Mouse (Mus musculus) liver, embryonic 15.5 days (tissue): ENCODE data around the gene Flt4. TPM values are rescaled to one million over a fixed set of nuclear protein-coding genes. Genes with fewer than 3 reads are reported as not detected.

Experiments used
- ATAC-seq: fragments of 200-750 bp; cut with Nextera tagmentation; 2 replicates; pipeline ENCODE4 v1.8.0; 2017; ENCODE audit warnings: moderate number of reproducible peaks, mild to moderate bottlenecking, moderate library complexity; ENCODE audit not compliant: insufficient read depth
- H3K27ac ChIP-seq: fragments of 300-500 bp; sonication (generic); replicated peaks from 2 replicates; pipeline ENCODE4 v1.5.1; 2015; ENCODE audit warnings: mild to moderate bottlenecking, inconsistent platforms
- H3K27me3 ChIP-seq: fragments of 300-500 bp; sonication (generic); 2 replicates; pipeline ENCODE4 v1.6.1; 2015; ENCODE audit warnings: mild to moderate bottlenecking, inconsistent platforms
- H3K36me3 ChIP-seq: fragments of 300-500 bp; sonication (generic); replicated peaks from 2 replicates; pipeline ENCODE4 v1.6.1; 2015; ENCODE audit warnings: moderate library complexity, mild to moderate bottlenecking, inconsistent platforms
- H3K4me1 ChIP-seq: fragments of 300-500 bp; sonication (generic); replicated peaks from 2 replicates; pipeline ENCODE4 v1.6.1; 2015; ENCODE audit warnings: inconsistent platforms
- H3K4me2 ChIP-seq: fragments of 300-500 bp; sonication (generic); 2 replicates; pipeline ENCODE4 v1.6.1; 2015; ENCODE audit warnings: moderate library complexity, mild to moderate bottlenecking, inconsistent platforms
- H3K4me3 ChIP-seq: fragments of 300-500 bp; sonication (generic); replicated peaks from 2 replicates; pipeline ENCODE4 v1.5.1; 2015; ENCODE audit warnings: mild to moderate bottlenecking, inconsistent platforms
- H3K9ac ChIP-seq: fragments of 300-500 bp; sonication (generic); 2 replicates; pipeline ENCODE4 v1.6.1; 2015; ENCODE audit warnings: moderate library complexity, mild to moderate bottlenecking, inconsistent platforms
- H3K9me3 ChIP-seq: fragments of 300-500 bp; sonication (generic); replicated peaks from 2 replicates; pipeline ENCODE4 v1.6.1; 2016; ENCODE audit warnings: inconsistent platforms
- WGBS: fragments of 180-500 bp; shearing (Covaris S2); methylation state at CpG from one replicate; pipeline ENCODE4 v1.1.7; 2015; ENCODE audit warnings: mixed read lengths; ENCODE audit not compliant: insufficient replicate concordance; 5-methylcytosine and 5-hydroxymethylcytosine counted together
- polyA plus RNA-seq: library from polyadenylated mRNA; unstranded; fragments of >200 nt; fragmentation: Nextera tagmentation; extraction: Ambion mirVana; gene quantifications from 2 replicates; pipeline ENCODE4 v1.2.1, GENCODE M21; 2015

The Flt4 gene
- polyA plus RNA-seq, 1 experiment from 2014 or later = 2.9 TPM

- Histone ChIP-seq H3K4me1 (peaks cover 12% of the 10 kb centered on the region; the same call in 1 of the 2 replicates), H3K27me3 (no peaks in the 10 kb centered on the region), H3K9ac (no peak overlapping the region), H3K9me3 (no peaks in the 10 kb centered on the region), H3K4me2 (no peak overlapping the region), H3K27ac (no peak overlapping the region), H3K4me3 (no peak overlapping the region), H3K36me3 (no peaks in the 10 kb centered on the region)
- no peak for ATAC-seq
- 54% methylated on average over 7 of the region's 7 CpGs for WGBS
Measured at GRCm38 (mm10) chr11:49659470-49659799, 50.4 kb downstream of the Flt4 start.

- H3K9ac ChIP-seq = no peak overlapping the region
- H3K9me3 ChIP-seq = no peaks in the 10 kb centered on the region
- no peak overlapping the region for H3K4me3 ChIP-seq
- ATAC-seq = no peak
- no peak overlapping the region for H3K27ac ChIP-seq
- peaks cover 19% of the 10 kb centered on the region; the same call in 1 of the 2 replicates for H3K4me1 ChIP-seq
- H3K4me2 ChIP-seq = no peak overlapping the region
- no peaks in the 10 kb centered on the region for H3K36me3 ChIP-seq
- 42% methylated on average over 15 of the region's 15 CpGs for WGBS
- no peaks in the 10 kb centered on the region for H3K27me3 ChIP-seq
Measured at GRCm38 (mm10) chr11:49662292-49662780, 53.3 kb downstream of the Flt4 start.

GRCm38 (mm10) chr11:49663310-49663709 is 54.2 kb downstream of the Flt4 start, which contains the start of gene Scgb3a1:
TSS of gene Scgb3a1 (plus strand) at chr11:49663610.
- Histone ChIP-seq H3K4me2 (no peak within 1 kb of the TSS), H3K9me3 (no peaks in the 10 kb centered on the region), H3K36me3 (0 out of 2 replicates have a peak, but pooled peaks cover under 1% of the 10 kb centered on the region), H3K4me3 (no peak within 1 kb of the TSS), H3K4me1 (peaks cover 16% of the 10 kb centered on the region; the same call in 1 of the 2 replicates), H3K9ac (no peak within 1 kb of the TSS), H3K27ac (no peak within 1 kb of the TSS), H3K27me3 (no peaks in the 10 kb centered on the region)
- WGBS = 58% methylated on average over 5 of the region's 5 CpGs
- no peak for ATAC-seq

- Histone ChIP-seq H3K4me2 (no peak overlapping the region), H3K27me3 (no peaks in the 10 kb centered on the region), H3K4me3 (no peak overlapping the region), H3K9me3 (no peaks in the 10 kb centered on the region), H3K4me1 (peaks cover 8% of the 10 kb centered on the region; the same call in 1 of the 2 replicates), H3K27ac (no peak overlapping the region), H3K9ac (no peak overlapping the region), H3K36me3 (peaks cover 12% of the 10 kb centered on the region; the same call in 1 of the 2 replicates)
- WGBS = 56% methylated on average over 12 of the region's 12 CpGs
- no peak for ATAC-seq
Measured at GRCm38 (mm10) chr11:49664262-49665140, 55.4 kb downstream of the Flt4 start.

- no peak for ATAC-seq
- H3K9me3 ChIP-seq = no peaks in the 10 kb centered on the region
- no peak overlapping the region for H3K27ac ChIP-seq
- 43% methylated on average over 4 of the region's 4 CpGs for WGBS
- no peak overlapping the region for H3K9ac ChIP-seq
- H3K27me3 ChIP-seq = no peaks in the 10 kb centered on the region
- H3K36me3 ChIP-seq = peaks cover 21% of the 10 kb centered on the region
- H3K4me2 ChIP-seq = no peak overlapping the region
- H3K4me3 ChIP-seq = no peak overlapping the region
- H3K4me1 ChIP-seq = peaks cover 7% of the 10 kb centered on the region; the same call in 1 of the 2 replicates
Measured at GRCm38 (mm10) chr11:49665462-49665861, 56.4 kb downstream of the Flt4 start.

- ATAC-seq = no peak
- Histone ChIP-seq H3K36me3 (peaks cover 82% of the 10 kb centered on the region), H3K4me2 (no peak overlapping the region), H3K4me3 (no peak overlapping the region), H3K27me3 (no peaks in the 10 kb centered on the region), H3K27ac (no peak overlapping the region), H3K9me3 (no peaks in the 10 kb centered on the region), H3K4me1 (no peaks in the 10 kb centered on the region), H3K9ac (no peak overlapping the region)
- WGBS = 87% methylated on average over 3 of the region's 3 CpGs
Measured at GRCm38 (mm10) chr11:49673433-49673832, 64.4 kb downstream of the Flt4 start.

GRCm38 (mm10) chr11:49684237-49684973 is 75.3 kb downstream of the Flt4 start:
- ATAC-seq = no peak
- H3K27ac ChIP-seq = no peak overlapping the region
- no peak overlapping the region for H3K4me3 ChIP-seq
- 92% methylated on average over 12 of the region's 12 CpGs for WGBS
- no peaks in the 10 kb centered on the region for H3K27me3 ChIP-seq
- peaks cover 90% of the 10 kb centered on the region for H3K36me3 ChIP-seq
- H3K9me3 ChIP-seq = no peaks in the 10 kb centered on the region
- no peak overlapping the region for H3K4me2 ChIP-seq
- H3K4me1 ChIP-seq = no peaks in the 10 kb centered on the region
- no peak overlapping the region for H3K9ac ChIP-seq

- Histone ChIP-seq H3K36me3 (peaks cover 70% of the 10 kb centered on the region), H3K4me2 (no peak overlapping the region), H3K4me3 (no peak overlapping the region), H3K9ac (no peak overlapping the region), H3K4me1 (peaks cover 7% of the 10 kb centered on the region; the same call in 1 of the 2 replicates), H3K9me3 (no peaks in the 10 kb centered on the region), H3K27ac (no peak overlapping the region), H3K27me3 (no peaks in the 10 kb centered on the region)
- WGBS = 91% methylated on average over 3 of the region's 3 CpGs
- ATAC-seq = no peak
Measured at GRCm38 (mm10) chr11:49695013-49695412, 86.0 kb downstream of the Flt4 start.

- ATAC-seq = no peak
- no peaks in the 10 kb centered on the region for H3K27me3 ChIP-seq
- H3K4me3 ChIP-seq = no peak overlapping the region
- H3K36me3 ChIP-seq = peaks cover 68% of the 10 kb centered on the region
- no peak overlapping the region for H3K4me2 ChIP-seq
- WGBS = 87% methylated on average over 2 of the region's 2 CpGs
- H3K4me1 ChIP-seq = peaks cover 4% of the 10 kb centered on the region; the same call in 1 of the 2 replicates
- no peak overlapping the region for H3K27ac ChIP-seq
- H3K9me3 ChIP-seq = no peaks in the 10 kb centered on the region
- no peak overlapping the region for H3K9ac ChIP-seq
Measured at GRCm38 (mm10) chr11:49695695-49696094, 86.6 kb downstream of the Flt4 start.

GRCm38 (mm10) chr11:49696472-49696871 is 87.4 kb downstream of the Flt4 start:
- Histone ChIP-seq H3K27ac (no peak overlapping the region), H3K9ac (no peak overlapping the region), H3K4me3 (no peak overlapping the region), H3K4me2 (no peak overlapping the region), H3K27me3 (no peaks in the 10 kb centered on the region), H3K4me1 (peaks cover 3% of the 10 kb centered on the region; the same call in 1 of the 2 replicates), H3K9me3 (no peaks in the 10 kb centered on the region), H3K36me3 (peaks cover 69% of the 10 kb centered on the region)
- 86% methylated on average over 2 of the region's 2 CpGs for WGBS
- no peak for ATAC-seq

- Histone ChIP-seq H3K36me3 (peaks cover 73% of the 10 kb centered on the region), H3K9ac (no peak overlapping the region), H3K27ac (no peak overlapping the region), H3K4me3 (no peak overlapping the region), H3K9me3 (no peaks in the 10 kb centered on the region), H3K4me2 (no peak overlapping the region), H3K27me3 (no peaks in the 10 kb centered on the region), H3K4me1 (peaks cover 3% of the 10 kb centered on the region; the same call in 1 of the 2 replicates)
- ATAC-seq = no peak
- WGBS = 84% methylated on average over 5 of the region's 5 CpGs
Measured at GRCm38 (mm10) chr11:49697779-49698178, 88.7 kb downstream of the Flt4 start.
